Comparison of ENCODE assay signal across 10 mouse cellular contexts in the genomic region with DNA sequence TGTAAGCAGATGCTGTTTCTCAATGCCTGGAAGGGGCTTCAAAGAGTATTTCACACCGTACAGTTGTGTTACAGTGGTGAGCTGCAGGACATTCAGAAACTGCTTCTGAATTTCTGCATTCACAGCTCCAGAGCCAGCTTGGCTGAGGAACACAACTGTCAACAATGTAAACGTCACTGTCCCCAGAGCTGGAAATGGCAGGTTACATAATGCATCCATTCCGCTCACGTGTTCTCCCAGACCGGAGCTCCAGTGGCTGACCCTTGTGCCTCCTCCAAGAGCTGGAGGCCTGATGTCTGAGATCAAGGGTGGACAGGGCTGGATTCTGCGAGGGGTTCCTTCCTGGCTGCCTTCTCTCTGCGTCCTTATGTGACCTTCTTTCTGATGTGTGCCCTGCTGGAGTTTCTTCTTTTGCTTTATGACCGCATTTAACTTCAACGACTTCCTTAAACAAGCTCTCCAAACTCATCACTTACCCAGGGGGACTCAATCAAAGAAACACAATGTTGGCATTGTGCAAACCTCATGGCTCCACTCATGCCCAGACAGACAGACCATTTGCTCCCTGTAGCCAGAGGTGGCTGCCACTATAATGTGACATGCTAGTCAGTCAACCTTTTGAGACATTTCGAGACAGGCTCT. TPM values are rescaled to one million over a fixed set of nuclear protein-coding genes. Genes with fewer than 3 reads are reported as not detected.
DNase-seq lines count a peak whose midpoint lies in the region; ATAC-seq and TF ChIP-seq lines count a peak whose summit lies in the region.
"Had no signal": no experiment of that assay in that cellular context is flagged by ENCODE, and none has a peak within 500 bp of the region (broad histone marks: within the 10 kb centered on the region; RNA-seq: fewer than 3 reads in every experiment).

No protein-coding gene starts in this region.

- H3K79me2 ChIP-seq in MEL (ENCODE audit: control insufficient read depth, insufficient read depth, low read length, poor library complexity) = no peaks in the 10 kb centered on the region

- H3K27ac ChIP-seq in MEL (ENCODE audit: control insufficient read depth, low read depth, low read length) = no peak overlapping the region
- peak overlapping the region; percentile 55; the same call in 1 of the 2 replicates for H3K27ac ChIP-seq in heart, postnatal 0 days (ENCODE audit: low read depth)
- 0 out of 2 replicates have a peak overlapping the region, but pooled peaks have one; percentile 16 for H3K27ac ChIP-seq in lung, postnatal 0 days (ENCODE audit: low read length)
- no peak overlapping the region for H3K27ac ChIP-seq in midbrain, embryonic 10.5 days (replicated peaks)
- H3K27ac ChIP-seq: forebrain, embryonic 13.5 days; midbrain, embryonic 13.5 days had no signal

- peaks cover 0 to 36% of the 10 kb centered on the region in 2 experiments; a peak in 2 of 4 replicates for H3K36me3 ChIP-seq in MEL (ENCODE audit: control insufficient read depth in 1 of 2, insufficient read depth in 2 of 2, low read length in 2 of 2)
- H3K36me3 ChIP-seq in heart, postnatal 0 days (replicated peaks; ENCODE audit: control insufficient read depth, insufficient read depth, low read length) = no peaks in the 10 kb centered on the region
- no peaks in the 10 kb centered on the region for H3K36me3 ChIP-seq in lung, postnatal 0 days (ENCODE audit: insufficient read depth, low read length)
- H3K36me3 ChIP-seq in midbrain, embryonic 10.5 days = no peaks in the 10 kb centered on the region
- H3K36me3 ChIP-seq: midbrain, embryonic 13.5 days had no signal

- no peak overlapping the region for H3K4me2 ChIP-seq in heart, postnatal 0 days (ENCODE audit: low read depth, low read length)
- H3K4me2 ChIP-seq in lung, postnatal 0 days (replicated peaks; ENCODE audit: low read depth, low read length) = no peak overlapping the region
- H3K4me2 ChIP-seq: forebrain, embryonic 13.5 days; midbrain, embryonic 13.5 days had no signal

- H3K4me1 ChIP-seq in MEL (ENCODE audit: control insufficient read depth in 1 of 2, insufficient read depth in 2 of 2, low read length in 2 of 2) = peaks cover 24 to 50% of the 10 kb centered on the region in 2 experiments
- peaks cover 34% of the 10 kb centered on the region for H3K4me1 ChIP-seq in heart, postnatal 0 days (ENCODE audit: control insufficient read depth, insufficient read depth)
- H3K4me1 ChIP-seq in lung, postnatal 0 days (ENCODE audit: insufficient read depth, low read depth, low read length) = no peaks in the 10 kb centered on the region; the same call in 1 of the 2 replicates
- peaks cover 31% of the 10 kb centered on the region for H3K4me1 ChIP-seq in midbrain, embryonic 10.5 days

- TF ChIP-seq EP300 in MEL (IDR thresholded peaks at IDR 0.05; ENCODE audit: low read depth in 1 of 2, low read length in 2 of 2) = peak in 1 of 2 experiments; percentile 25; a peak in 1 of 4 replicates
- peak; percentile 59; the same call in 1 of the 2 replicates for TF ChIP-seq EP300 in heart, postnatal 0 days (IDR thresholded peaks at IDR 0.05; ENCODE audit: low read depth)
- peak; percentile 26; the same call in 1 of the 2 replicates for TF ChIP-seq EP300 in lung, postnatal 0 days (IDR thresholded peaks at IDR 0.05)

- no peak for TF ChIP-seq POLR2A in MEL (IDR thresholded peaks at IDR 0.05; ENCODE audit: control insufficient read depth in 1 of 2, insufficient read depth in 1 of 2, low read depth in 1 of 2, low read length in 2 of 2, poor library complexity in 1 of 2)

- no peak overlapping the region for H3K4me3 ChIP-seq in MEL (ENCODE audit: control insufficient read depth in 1 of 2, insufficient read depth in 1 of 2, low read depth in 2 of 2, low read length in 2 of 2)
- H3K4me3 ChIP-seq in heart, postnatal 0 days (ENCODE audit: low read depth, low read length) = no peak overlapping the region
- H3K4me3 ChIP-seq in lung, postnatal 0 days (ENCODE audit: low read depth, low read length) = no peak overlapping the region
- no peak overlapping the region for H3K4me3 ChIP-seq in midbrain, embryonic 10.5 days
- H3K4me3 ChIP-seq: forebrain, embryonic 13.5 days; midbrain, embryonic 13.5 days had no signal

- peak; percentile 58; the same call in 1 of the 2 replicates for ATAC-seq in frontal cortex, adult (ENCODE audit: low TSS enrichment)
- peak; percentile 70 for ATAC-seq in heart, postnatal 0 days (ENCODE audit: insufficient read depth, low read depth)
- peak; percentile 60 for ATAC-seq in lung, postnatal 0 days
- ATAC-seq: forebrain, embryonic 13.5 days; midbrain, embryonic 13.5 days had no signal

- TF ChIP-seq RAD21 in MEL (IDR thresholded peaks at IDR 0.05; ENCODE audit: low read depth, low read length) = no peak

- WGBS in heart, postnatal 0 days = 42% methylated on average over 10 of the region's 10 CpGs
- WGBS in lung, postnatal 0 days = 20% methylated on average over 10 of the region's 10 CpGs
- WGBS in midbrain, embryonic 10.5 days = 80% methylated on average over 10 of the region's 10 CpGs

- no peaks in the 10 kb centered on the region for H3K27me3 ChIP-seq in MEL (ENCODE audit: control insufficient read depth in 1 of 2, insufficient read depth in 2 of 2, low read length in 2 of 2)
- no peaks in the 10 kb centered on the region for H3K27me3 ChIP-seq in heart, postnatal 0 days (ENCODE audit: control insufficient read depth, insufficient read depth, low read length)
- no peaks in the 10 kb centered on the region for H3K27me3 ChIP-seq in lung, postnatal 0 days (replicated peaks; ENCODE audit: insufficient read depth, low read length)
- peaks cover 24% of the 10 kb centered on the region for H3K27me3 ChIP-seq in midbrain, embryonic 10.5 days (ENCODE audit: low read depth, poor library complexity, severe bottlenecking)
- H3K27me3 ChIP-seq: forebrain, embryonic 13.5 days had no signal

- DNase-seq in frontal cortex, postnatal 25 days (ENCODE audit: low spot score in 2 of 2) = no peak
- DNase-seq in MEL (ENCODE audit: low read depth, low spot score) = no peak
- peak; percentile 78 for DNase-seq in heart, postnatal 0 days (ENCODE audit: low spot score)
- DNase-seq in lung, postnatal 0 days (ENCODE audit: low spot score) = peak; percentile 86
- no peak for DNase-seq in embryo, embryonic 11 days
- no peak for DNase-seq in Muller cell, postnatal 12 days (ENCODE audit: inconsistent ontology term)
- no peak for DNase-seq in midbrain, embryonic 10.5 days (ENCODE audit: low spot score)

- no peak overlapping the region for H3K9ac ChIP-seq in MEL (ENCODE audit: control insufficient read depth, low read depth, low read length, poor library complexity, severe bottlenecking)
- H3K9ac ChIP-seq in heart, postnatal 0 days (replicated peaks; ENCODE audit: low read depth, low read length) = no peak overlapping the region
- H3K9ac ChIP-seq in lung, postnatal 0 days (replicated peaks; ENCODE audit: low read depth) = no peak overlapping the region
- H3K9ac ChIP-seq: forebrain, embryonic 13.5 days; midbrain, embryonic 13.5 days had no signal

- no peaks in the 10 kb centered on the region for H3K9me3 ChIP-seq in MEL (replicated peaks; ENCODE audit: insufficient read depth, low read length)
- no peaks in the 10 kb centered on the region for H3K9me3 ChIP-seq in heart, postnatal 0 days (replicated peaks; ENCODE audit: control insufficient read depth, low read length)
- no peaks in the 10 kb centered on the region for H3K9me3 ChIP-seq in lung, postnatal 0 days (ENCODE audit: low read length)
- H3K9me3 ChIP-seq in midbrain, embryonic 10.5 days (replicated peaks) = no peaks in the 10 kb centered on the region
- H3K9me3 ChIP-seq: forebrain, embryonic 13.5 days; midbrain, embryonic 13.5 days had no signal

- no peak for TF ChIP-seq CTCF in MEL (IDR thresholded peaks at IDR 0.05 in 2 of 3, conservative IDR thresholded peaks at IDR 0.05 in 1 of 3; ENCODE audit: control insufficient read depth in 1 of 3, insufficient read depth in 1 of 3, low read depth in 2 of 3, low read length in 3 of 3, poor library complexity in 1 of 3, severe bottlenecking in 1 of 3)
- TF ChIP-seq CTCF in heart, postnatal 0 days (IDR thresholded peaks at IDR 0.05; ENCODE audit: low read depth) = no peak
- TF ChIP-seq CTCF in lung, postnatal 0 days (IDR thresholded peaks at IDR 0.05) = no peak

TF ChIP-seq in MEL, 35 proteins besides CTCF, POLR2A, EP300 and RAD21:
- TF ChIP-seq BHLHE40 (IDR thresholded peaks at IDR 0.05; ENCODE audit: borderline replicate concordance, low read depth, low read length) (no peak), ZC3H11A (IDR thresholded peaks at IDR 0.05; ENCODE audit: low read depth, low read length) (no peak), ZMIZ1 (IDR thresholded peaks at IDR 0.05; ENCODE audit: low read depth, low read length) (no peak), USF2 (IDR thresholded peaks at IDR 0.05; ENCODE audit: borderline replicate concordance in 1 of 2, insufficient read depth in 1 of 2, low read depth in 1 of 2, low read length in 2 of 2) (no peak), TBP (IDR thresholded peaks at IDR 0.05; ENCODE audit: low read depth, low read length) (0 out of 2 replicates have a peak, but pooled peaks have one; percentile 16), ETS1 (IDR thresholded peaks at IDR 0.05; ENCODE audit: low read depth, low read length) (0 out of 2 replicates have a peak, but pooled peaks have one; percentile 20), USF1 (IDR thresholded peaks at IDR 0.05; ENCODE audit: low read depth, low read length) (no peak)

RNA-seq across cellular contexts. Expression of a gene that starts 18.2 kb away (rescaled TPM):
- 20.6 and 21.4 TPM in 2 replicates for total RNA-seq in MEL (2012; rRNA removed)
- 100 to 1,000 TPM in 1 of 2 experiments, 10 to 100 TPM in 1; 24.8 to 103 TPM for polyA plus RNA-seq in MEL (2012; ENCODE audit: insufficient read depth in 1 of 2, insufficient read length in 2 of 2, low read depth in 1 of 2, low replicate concordance in 2 of 2, missing spikeins in 1 of 2)
- 3.0 and 9.8 TPM in 2 replicates for total RNA-seq in heart, postnatal 0 days (2014; rRNA removed; ENCODE audit: low replicate concordance)
- 13.3 and 15.1 TPM in 2 replicates for polyA plus RNA-seq in heart, postnatal 0 days (2015; fragmentation: Nextera tagmentation; extraction: Ambion mirVana)
- polyA plus RNA-seq in lung, postnatal 0 days (2015; fragmentation: Nextera tagmentation; extraction: Ambion mirVana) = 7.4 and 8.6 TPM in 2 replicates
- polyA plus RNA-seq in midbrain, embryonic 10.5 days (2016; fragmentation: Nextera tagmentation; extraction: Ambion mirVana) = 16.3 and 18.0 TPM in 2 replicates

RNA-seq across cellular contexts. Expression of a gene that starts 54.4 kb away (rescaled TPM):
- 28.3 and 31.5 TPM in 2 replicates for total RNA-seq in MEL (2012; rRNA removed)
- 10 to 100 TPM in 1 of 2 experiments, not detected in 1; 60.6 TPM for polyA plus RNA-seq in MEL (2012; ENCODE audit: insufficient read depth in 1 of 2, insufficient read length in 2 of 2, low read depth in 1 of 2, low replicate concordance in 2 of 2, missing spikeins in 1 of 2)
- 64.7 and 80.0 TPM in 2 replicates for total RNA-seq in heart, postnatal 0 days (2014; rRNA removed; ENCODE audit: low replicate concordance)
- 38.8 and 43.0 TPM in 2 replicates for polyA plus RNA-seq in heart, postnatal 0 days (2015; fragmentation: Nextera tagmentation; extraction: Ambion mirVana)
- polyA plus RNA-seq in lung, postnatal 0 days (2015; fragmentation: Nextera tagmentation; extraction: Ambion mirVana) = 8.2 and 9.4 TPM in 2 replicates
- 38.7 and 44.3 TPM in 2 replicates for polyA plus RNA-seq in midbrain, embryonic 10.5 days (2016; fragmentation: Nextera tagmentation; extraction: Ambion mirVana)

Comparison
In these comparisons a context has a peak if more than half of its experiments do, and no peak if none do; other contexts are left out.
1. DNase-seq: peak in heart, postnatal 0 days (single experiment) and lung, postnatal 0 days (single experiment); none in frontal cortex, postnatal 25 days (0 of 2), MEL (single experiment), embryo, embryonic 11 days (single experiment), Muller cell, postnatal 12 days (single experiment) and midbrain, embryonic 10.5 days (single experiment).
2. H3K27ac ChIP-seq: peak in heart, postnatal 0 days (single experiment) and lung, postnatal 0 days (single experiment); none in MEL (single experiment) and midbrain, embryonic 10.5 days (single experiment).
3. Peak in every context shown above with its lines, with median percentiles within 50 percentile points of each other: ATAC-seq.